Mouse (Mus musculus): ENCODE measurements at regions not wholly inside any gene's neighbourhood (a gene's known extent, or its start where the extent isn't known, plus 50 kb on each side); places are given as distances from the start of the nearest gene placed in this dataset.

DNA sequence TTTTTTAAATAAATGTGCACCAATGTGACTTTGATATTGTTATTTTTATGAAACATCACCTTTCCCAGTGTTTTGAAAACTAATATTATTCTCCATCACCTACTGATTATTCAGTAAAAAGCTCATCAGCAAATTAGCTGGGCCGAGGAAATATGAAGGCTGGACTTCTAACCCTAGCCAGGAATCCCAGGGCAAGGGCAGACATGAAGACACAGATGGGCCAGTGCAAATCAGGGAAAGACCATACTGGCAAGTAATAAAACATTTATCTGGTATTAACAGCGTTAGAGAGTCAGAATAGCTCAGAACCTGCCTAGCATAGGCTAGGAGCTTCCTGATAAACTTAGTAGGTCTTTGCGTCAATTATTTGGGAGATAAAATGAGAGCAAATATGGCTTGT is 590.3 kb upstream of the Cenpq start:
- DNase-seq (ENCODE audit: low spot score in 2 of 2): no peak

- DNase-seq (ENCODE audit: low spot score in 2 of 2): peak in 1 of 2 experiments; percentile 15
Measured at GRCm38 (mm10) chr17:41512041-41512440, 577.2 kb upstream of the Cenpq start.

- no peak for DNase-seq (ENCODE audit: low spot score in 2 of 2)
Measured at GRCm38 (mm10) chr17:41505000-41505399, 570.2 kb upstream of the Cenpq start.
